Mouse (Mus musculus) embryonic stem cell, embryonic (primary cell): ENCODE data around the gene Zbtb18.

Experiments used
- CTCF ChIA-PET, 4 experiments: fragments of 300-600 bp in 2 of 4; fragments of 350-600 bp in 2 of 4; sonication (Branson Sonifier 250); formaldehyde crosslinking; loops; one replicate each; lab custom pipeline; 2022; ENCODE audit warnings: inconsistent platforms in 2 of 4; lab: Charles Lee
- POLR2A ChIA-PET, 4 experiments: fragments of 300-600 bp in 2 of 4; fragments of 350-600 bp in 2 of 4; sonication (Branson Sonifier 250); formaldehyde crosslinking; loops; one replicate each; lab custom pipeline; 2022; ENCODE audit warnings: antibody characterized with exemption in 4 of 4, inconsistent platforms in 1 of 4; lab: Charles Lee

The Zbtb18 gene

GRCm38 (mm10) chr1:177459536-177459935 lies 17.4 kb downstream of the Zbtb18 start:
- POLR2A ChIA-PET = interaction anchor here in 1 of 4 experiments (0.6 to 1.4 kb wide), 2 partner anchors 14 to 15 kb away, joined by 3 read pairs; no protein-coding TSS in a partner anchor
- CTCF ChIA-PET = interaction anchor here in 2 of 4 experiments (0.6 kb wide), 2 partner anchors 16 to 1010 kb away, joined by 4 to 7 read pairs; no protein-coding TSS in a partner anchor

- CTCF ChIA-PET = no interaction called here
- POLR2A ChIA-PET = no interaction called here
These were observed 25.0 kb downstream of the Zbtb18 start for GRCm38 (mm10) chr1:177467150-177467549.

- CTCF ChIA-PET = no interaction called here
- POLR2A ChIA-PET = no interaction called here
These were observed 26.3 kb downstream of the Zbtb18 start for GRCm38 (mm10) chr1:177468436-177468835.

DNA sequence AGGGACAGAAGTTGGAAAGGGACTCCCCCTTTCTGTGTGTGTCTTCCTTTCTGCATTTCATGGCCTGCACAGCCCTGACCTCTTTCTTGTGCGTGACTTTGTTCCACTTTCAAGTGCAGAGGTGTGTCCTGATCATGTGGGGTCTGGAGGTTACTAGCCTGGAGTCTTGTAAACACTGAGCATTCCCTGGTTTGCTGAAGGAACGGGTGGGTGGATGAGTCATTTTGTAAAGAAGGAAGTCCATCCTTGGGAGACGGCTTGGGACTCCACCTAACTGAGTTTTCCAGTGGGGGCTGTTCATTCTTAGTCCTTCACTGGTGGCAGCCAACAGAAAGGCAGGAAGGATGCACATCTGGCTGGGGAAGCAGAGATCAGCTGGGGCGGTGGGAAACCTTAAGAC lies 27.9 kb downstream of the Zbtb18 start:
- POLR2A ChIA-PET = no interaction called here

GRCm38 (mm10) chr1:177470951-177471350 lies 28.8 kb downstream of the Zbtb18 start:
- CTCF ChIA-PET = no interaction called here
- POLR2A ChIA-PET = no interaction called here

More for the DNA sequence above, 27.9 kb downstream of the Zbtb18 start:
- CTCF ChIA-PET = interaction anchor here in 1 of 4 experiments (0.6 kb wide), 1 partner anchor 267 kb away, joined by 5 read pairs; no protein-coding TSS in a partner anchor

DNA sequence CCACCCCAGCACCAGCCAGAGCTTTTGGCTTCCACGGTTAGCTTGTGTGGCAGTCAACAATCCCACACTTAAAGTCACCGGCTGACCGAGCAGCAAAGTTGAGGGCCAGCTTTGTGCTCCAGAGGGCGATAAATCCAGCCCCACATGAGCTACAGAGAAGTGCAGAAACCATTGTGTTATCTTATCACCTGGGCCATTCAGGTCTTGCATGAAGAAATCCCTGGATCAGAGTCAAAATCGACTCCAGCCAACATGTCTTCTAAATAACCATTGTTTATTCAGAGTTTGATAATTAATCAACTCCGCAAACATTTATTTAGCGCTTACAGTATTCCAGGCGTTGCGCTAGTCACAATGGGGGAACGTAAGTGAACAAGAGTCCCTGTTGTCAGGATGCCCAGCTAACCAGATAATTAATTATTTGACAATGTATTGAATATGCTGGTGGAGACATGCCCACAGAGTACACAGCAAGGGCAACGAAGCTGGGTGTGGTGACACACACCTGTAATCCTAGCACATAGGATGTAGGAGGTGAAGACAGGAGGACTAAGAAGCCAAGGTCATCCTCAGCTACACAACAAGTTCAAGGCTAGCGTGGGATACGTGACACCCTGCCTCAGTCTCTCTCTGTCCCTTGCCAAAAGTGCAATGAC lies 33.5 kb downstream of the Zbtb18 start:
- CTCF ChIA-PET = no interaction called here
- POLR2A ChIA-PET = interaction anchor here in 1 of 4 experiments (0.9 kb wide), 1 partner anchor 10 kb away, joined by 4 read pairs; no protein-coding TSS in a partner anchor

DNA sequence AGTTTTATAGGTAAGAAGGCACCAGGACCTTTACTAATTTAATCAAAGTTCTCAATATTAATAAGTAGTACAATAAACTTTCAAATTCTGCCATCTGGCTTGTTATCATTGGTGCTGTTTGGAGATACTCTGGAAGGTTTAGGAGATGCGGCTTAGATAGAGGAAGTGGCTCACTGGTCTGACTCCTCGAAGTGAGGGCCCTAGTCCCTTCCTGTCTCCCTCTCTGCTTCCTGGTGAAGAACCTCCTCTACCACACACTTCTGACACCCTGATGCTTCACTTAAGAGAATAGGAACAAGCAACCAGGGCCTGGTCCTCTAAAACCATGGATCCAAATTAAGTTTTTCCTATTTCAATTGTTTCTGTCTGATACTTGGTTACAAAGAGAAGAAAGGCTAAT lies 36.4 kb downstream of the Zbtb18 start:
- POLR2A ChIA-PET = no interaction called here
- CTCF ChIA-PET = no interaction called here

DNA sequence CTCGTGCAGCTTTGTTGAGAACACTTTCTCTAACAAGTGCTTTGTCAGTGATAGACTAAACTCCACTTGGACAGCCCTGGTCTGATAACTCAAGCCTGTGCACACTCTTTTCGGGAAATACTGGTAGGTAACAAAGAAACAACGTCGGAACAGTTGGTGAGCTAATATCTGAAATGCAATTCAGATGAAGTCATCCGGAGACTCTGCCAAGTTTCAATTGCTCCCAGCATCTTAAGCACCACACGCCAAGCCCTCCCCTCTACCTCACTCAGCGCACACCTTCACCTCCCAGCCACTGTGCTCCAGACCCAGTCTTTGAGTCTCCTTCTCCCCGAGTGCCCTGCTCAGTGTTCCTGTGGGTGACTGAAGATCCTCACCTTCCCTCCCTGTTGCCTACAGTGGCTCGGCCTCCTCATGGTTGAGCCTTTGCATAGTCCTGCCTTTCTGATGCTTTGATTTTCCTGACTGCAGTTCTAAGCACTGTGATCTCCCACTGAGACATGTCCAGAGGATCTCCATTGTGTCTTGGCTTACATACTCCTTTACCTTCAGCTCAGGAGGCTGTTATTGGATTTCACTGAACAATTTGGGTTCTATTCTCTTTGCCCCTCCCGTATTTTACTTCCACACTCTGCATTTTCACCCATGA lies 37.3 kb downstream of the Zbtb18 start:
- CTCF ChIA-PET = no interaction called here
- POLR2A ChIA-PET = no interaction called here

GRCm38 (mm10) chr1:177483612-177484011 lies 41.5 kb downstream of the Zbtb18 start:
- POLR2A ChIA-PET = no interaction called here
- CTCF ChIA-PET = no interaction called here

GRCm38 (mm10) chr1:177484280-177484679 lies 42.1 kb downstream of the Zbtb18 start:
- ChIA-PET POLR2A (no interaction called here), CTCF (no interaction called here)

- ChIA-PET POLR2A (no interaction called here), CTCF (no interaction called here)
These were observed 42.5 kb downstream of the Zbtb18 start for GRCm38 (mm10) chr1:177484680-177485079.

DNA sequence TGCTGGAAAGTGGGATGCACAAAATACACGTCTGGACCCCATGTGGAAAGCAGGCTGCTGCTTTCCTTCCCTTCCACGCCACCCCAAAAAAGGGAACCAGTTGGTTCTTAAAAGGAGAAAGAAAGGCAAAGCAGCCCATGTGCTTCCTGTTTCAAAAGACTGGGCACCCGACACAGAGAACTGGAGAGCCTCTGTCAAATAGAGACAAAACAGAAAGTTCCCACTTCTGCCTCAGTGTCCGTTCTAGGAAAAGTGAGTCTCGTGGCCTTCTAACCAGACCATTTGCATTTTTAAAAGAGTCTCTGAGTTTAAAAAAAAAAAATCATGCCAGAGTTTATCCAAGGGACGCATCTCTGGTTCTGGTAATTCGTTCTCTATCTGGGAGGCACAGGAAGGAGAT lies 47.7 kb downstream of the Zbtb18 start:
- CTCF ChIA-PET = no interaction called here
- POLR2A ChIA-PET = no interaction called here

GRCm38 (mm10) chr1:177490808-177491207 lies 48.7 kb downstream of the Zbtb18 start:
- ChIA-PET POLR2A (no interaction called here), CTCF (no interaction called here)

DNA sequence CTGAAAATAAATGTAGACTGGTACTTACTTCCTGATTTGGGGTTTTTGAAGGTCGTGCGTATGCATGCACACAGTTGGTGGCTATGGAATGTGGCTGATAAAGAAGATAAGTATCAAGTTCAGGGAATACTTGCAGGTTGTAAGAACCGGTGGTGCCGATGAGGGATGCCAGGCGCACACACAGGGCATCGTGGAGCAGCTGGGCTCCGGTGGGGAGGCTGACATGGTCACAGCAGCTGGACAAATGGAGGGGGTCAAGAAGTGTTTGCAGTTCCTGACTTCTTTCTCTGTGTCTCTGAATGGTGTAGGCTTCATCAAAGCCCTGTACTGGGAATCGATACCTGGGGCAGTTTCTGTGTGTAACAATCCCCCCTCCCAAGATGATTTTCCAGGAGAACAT lies 49.1 kb downstream of the Zbtb18 start:
- POLR2A ChIA-PET = no interaction called here

DNA sequence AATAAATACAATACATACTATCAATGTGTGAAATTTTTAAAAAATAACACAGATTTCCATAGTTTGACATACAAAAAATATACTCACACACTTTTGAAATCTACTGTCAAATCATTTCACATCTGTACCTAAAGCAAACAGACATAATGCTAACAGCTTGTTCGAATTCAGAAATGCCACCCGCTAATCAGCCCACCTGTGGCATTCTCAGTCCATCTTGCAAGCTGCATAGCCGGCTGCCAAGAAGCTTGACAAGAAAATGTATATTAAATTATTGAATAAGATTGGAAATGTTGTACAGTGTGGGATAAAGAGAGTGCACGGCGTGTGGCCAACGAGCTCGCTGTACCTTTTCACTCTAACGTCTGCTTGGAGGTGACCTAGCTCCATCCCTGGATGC lies 52.2 kb downstream of the Zbtb18 start:
- ChIA-PET POLR2A (no interaction called here), CTCF (no interaction called here)

More for the DNA sequence above, 49.1 kb downstream of the Zbtb18 start:
- CTCF ChIA-PET = interaction anchor here in 1 of 4 experiments (0.6 kb wide), 1 partner anchor 45 kb away, joined by 3 read pairs; no protein-coding TSS in a partner anchor

DNA sequence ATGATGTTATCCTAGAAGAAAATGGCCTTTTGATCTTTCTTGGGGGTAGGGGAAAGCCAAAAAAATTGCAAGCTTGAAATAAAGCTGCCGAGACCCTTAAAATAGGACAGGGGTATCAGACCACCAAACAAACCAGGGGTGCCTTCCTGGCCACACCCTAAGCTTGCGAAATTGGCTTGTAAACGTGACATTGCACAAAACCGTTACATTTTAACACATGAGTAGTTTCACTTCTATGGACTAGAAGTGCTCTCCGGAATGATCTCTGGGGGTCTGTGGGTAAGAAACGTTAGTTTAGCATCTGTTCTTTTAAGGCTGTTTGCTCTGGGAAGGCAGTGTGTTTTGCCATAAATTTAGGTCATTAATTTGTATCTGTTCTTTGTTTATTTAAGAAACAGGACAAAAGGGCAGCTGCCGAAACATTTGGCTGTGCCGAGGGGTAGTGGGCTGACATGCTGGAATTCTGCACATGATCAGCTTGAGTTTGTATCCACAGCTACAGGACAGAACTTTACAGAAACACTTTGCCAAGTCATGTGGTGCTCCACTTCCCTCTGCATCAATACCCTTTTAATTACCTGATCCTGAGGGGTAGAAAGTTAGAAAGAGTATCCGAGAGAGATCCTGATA lies 52.9 kb downstream of the Zbtb18 start:
- ChIA-PET POLR2A (no interaction called here), CTCF (interaction anchor here in 1 of 4 experiments (0.6 kb wide), 1 partner anchor 1710 kb away, joined by 3 read pairs; no protein-coding TSS in a partner anchor)
